Mouse (Mus musculus) limb, embryonic 14.5 days (tissue): ENCODE data around the gene Rcc1l. TPM values are rescaled to one million over a fixed set of nuclear protein-coding genes. Genes with fewer than 3 reads are reported as not detected.

Source experiments
- ATAC-seq: fragments of 200-750 bp; cut with Nextera tagmentation; 2 replicates; pipeline ENCODE4 v1.8.0; 2017; ENCODE audit warnings: low read depth, moderate number of reproducible peaks, moderate TSS enrichment; ENCODE audit not compliant: low FRiP score
- DNase-seq: peaks from one replicate; pipeline ENCODE4 v3.0.0-alpha.2; 2015; ENCODE audit warnings: low spot score
- H3K27ac ChIP-seq: fragments of 300-500 bp; sonication (generic); replicated peaks from 2 replicates; pipeline ENCODE4 v1.5.1; 2014; ENCODE audit warnings: low read depth, mild to moderate bottlenecking, low read length, moderate library complexity, mixed read lengths
- H3K27me3 ChIP-seq: fragments of 300-500 bp; sonication (generic); 2 replicates; pipeline ENCODE4 v1.6.1; 2014; ENCODE audit warnings: low read length, mixed read lengths; ENCODE audit not compliant: control insufficient read depth, insufficient read depth
- H3K36me3 ChIP-seq: fragments of 300-500 bp; sonication (generic); 2 replicates; pipeline ENCODE4 v1.6.1; 2014; ENCODE audit warnings: mild to moderate bottlenecking, low read length, moderate library complexity, mixed read lengths; ENCODE audit not compliant: control insufficient read depth, insufficient read depth
- H3K4me1 ChIP-seq: fragments of 300-500 bp; sonication (generic); 2 replicates; pipeline ENCODE4 v1.6.1; 2014; ENCODE audit warnings: antibody characterized with exemption, low read length, mixed read lengths; ENCODE audit not compliant: control insufficient read depth, insufficient read depth
- H3K4me2 ChIP-seq: fragments of 300-500 bp; sonication (generic); replicated peaks from 2 replicates; pipeline ENCODE4 v1.6.1; 2014; ENCODE audit warnings: low read depth, mild to moderate bottlenecking, low read length, moderate library complexity; ENCODE audit not compliant: severe bottlenecking
- H3K4me3 ChIP-seq: fragments of 300-500 bp; sonication (generic); replicated peaks from 2 replicates; pipeline ENCODE4 v1.5.1; 2014; ENCODE audit warnings: low read length
- H3K9ac ChIP-seq: fragments of 300-500 bp; sonication (generic); 2 replicates; pipeline ENCODE4 v1.6.1; 2014; ENCODE audit warnings: mild to moderate bottlenecking, low read depth, low read length, moderate library complexity; ENCODE audit not compliant: severe bottlenecking
- H3K9me3 ChIP-seq: fragments of 300-500 bp; sonication (generic); 2 replicates; pipeline ENCODE4 v1.6.1; 2016; ENCODE audit warnings: low read length; ENCODE audit not compliant: control insufficient read depth
- POLR2A ChIP-seq: fragments of 200-500 bp; IDR thresholded peaks from 2 replicates; pipeline ENCODE4 v1.8.0; 2012; ENCODE audit warnings: inconsistent platforms, mild to moderate bottlenecking, moderate library complexity, borderline replicate concordance; ENCODE audit not compliant: insufficient read depth, insufficient read length; ENCODE audit errors: extremely low read depth
- WGBS: fragments of 180-500 bp; shearing (Covaris S2); extraction: QIAGEN DNeasy Blood & Tissue Kit; methylation state at CpG from one replicate; pipeline ENCODE4 v1.1.7; 2014; 5-methylcytosine and 5-hydroxymethylcytosine counted together
- polyA plus RNA-seq, 2 experiments: library from polyadenylated mRNA; depleted of rRNA in 1 of 2; stranded (reverse) in 1 of 2; unstranded in 1 of 2; fragments of >200 nt; fragmentation: Nextera tagmentation in 1 of 2; extraction: Ambion mirVana in 1 of 2; gene quantifications; 2 replicates each; pipeline versions ENCODE4 v1.2.1 to v1.2.3; 2012 to 2014

Gene Rcc1l
- polyA plus RNA-seq, 2 experiments, result 24.7 to 30.1 TPM

GRCm38 (mm10) chr5:134099496-134100211, 76.9 kb downstream of the Rcc1l start, which contains the start of gene Castor2:
Gene Castor2 (plus strand): TSS chr5:134099711.
- peak within 1 kb of the TSS; percentile 75 for H3K9ac ChIP-seq
- whole genome bisulfite sequencing, result 1% methylated on average over 45 of the region's 58 CpGs
- peak within 1 kb of the TSS; percentile 88 for H3K4me2 ChIP-seq
- peaks cover 13% of the 10 kb centered on the region; the same call in 1 of the 2 replicates for H3K4me1 ChIP-seq
- DNase-seq (peak; percentile 95), ATAC-seq (peak; percentile 95)
- H3K4me3 ChIP-seq, result peak within 1 kb of the TSS; percentile 73
- peak; percentile 44; the same call in 1 of the 2 replicates for TF ChIP-seq POLR2A
- no peaks in the 10 kb centered on the region for H3K36me3 ChIP-seq
- peak within 1 kb of the TSS; percentile 56; the same call in 1 of the 2 replicates for H3K27ac ChIP-seq
- no peaks in the 10 kb centered on the region for H3K27me3 ChIP-seq
- no peaks in the 10 kb centered on the region for H3K9me3 ChIP-seq

- H3K4me1 ChIP-seq, result peaks cover 13% of the 10 kb centered on the region; the same call in 1 of the 2 replicates
- peak overlapping the region; percentile 73 for H3K4me3 ChIP-seq
- no peaks in the 10 kb centered on the region for H3K9me3 ChIP-seq
- peak overlapping the region; percentile 75 for H3K9ac ChIP-seq
- no peaks in the 10 kb centered on the region for H3K36me3 ChIP-seq
- ATAC-seq, result peak; percentile 31; the same call in 1 of the 2 replicates
- H3K4me2 ChIP-seq, result peak overlapping the region; percentile 88
- H3K27me3 ChIP-seq, result no peaks in the 10 kb centered on the region
- 3% methylated on average over 17 of the region's 17 CpGs for WGBS
- peak; percentile 14 for DNase-seq
- H3K27ac ChIP-seq, result peak overlapping the region; percentile 56; the same call in 1 of the 2 replicates
- TF ChIP-seq POLR2A, result no peak
Observed at GRCm38 (mm10) chr5:134098976-134099375, 77.6 kb downstream of the Rcc1l start.

GRCm38 (mm10) chr5:134098341-134098902, 78.2 kb downstream of the Rcc1l start:
- no peak for DNase-seq
- H3K27ac ChIP-seq, result no peak overlapping the region

More at GRCm38 (mm10) chr5:134098341-134098902, 78.2 kb downstream of the Rcc1l start:
- no peak for TF ChIP-seq POLR2A
- Histone ChIP-seq H3K4me3 (peak overlapping the region; percentile 73), H3K9ac (peak overlapping the region; percentile 75), H3K9me3 (no peaks in the 10 kb centered on the region), H3K36me3 (no peaks in the 10 kb centered on the region), H3K27me3 (no peaks in the 10 kb centered on the region), H3K4me2 (peak overlapping the region; percentile 88), H3K4me1 (peaks cover 13% of the 10 kb centered on the region; the same call in 1 of the 2 replicates)
- ATAC-seq, result no peak
- WGBS, result 46% methylated on average over 13 of the region's 13 CpGs

Other genes starting within 250 kb of the Rcc1l start
- 10.3 and 13.4 TPM in 2 replicates for gene Castor2, start 77.1 kb downstream of the Rcc1l start, polyA plus RNA-seq (2012; rRNA removed)
- 10.8 and 11.5 TPM in 2 replicates for gene Castor2, start 77.1 kb downstream of the Rcc1l start, polyA plus RNA-seq (2014; fragmentation: Nextera tagmentation; extraction: Ambion mirVana)
- gene Gtf2ird2, start 7.2 kb upstream of the Rcc1l start, polyA plus RNA-seq (2012; rRNA removed), result 14.8 and 15.8 TPM in 2 replicates
- 7.9 and 8.5 TPM in 2 replicates for gene Gtf2ird2, start 7.2 kb upstream of the Rcc1l start, polyA plus RNA-seq (2014; fragmentation: Nextera tagmentation; extraction: Ambion mirVana)
- 8.4 and 8.8 TPM in 2 replicates for gene Ncf1, start 52.9 kb upstream of the Rcc1l start, polyA plus RNA-seq (2012; rRNA removed)
- gene Ncf1, start 52.9 kb upstream of the Rcc1l start, polyA plus RNA-seq (2014; fragmentation: Nextera tagmentation; extraction: Ambion mirVana), result 8.3 and 10.2 TPM in 2 replicates
- 186 and 190 TPM in 2 replicates for gene Gtf2i, start 138.0 kb upstream of the Rcc1l start, polyA plus RNA-seq (2012; rRNA removed)
- 169 and 195 TPM in 2 replicates for gene Gtf2i, start 138.0 kb upstream of the Rcc1l start, polyA plus RNA-seq (2014; fragmentation: Nextera tagmentation; extraction: Ambion mirVana)